Mouse (Mus musculus): Measurements from ENCODE around the gene Kdsr. TPM values are rescaled to one million over a fixed set of nuclear protein-coding genes. Genes with fewer than 3 reads are reported as not detected.

Gene Kdsr
- polyA plus RNA-seq, 1 experiment from 2014 or later = 18.3 TPM

DNA sequence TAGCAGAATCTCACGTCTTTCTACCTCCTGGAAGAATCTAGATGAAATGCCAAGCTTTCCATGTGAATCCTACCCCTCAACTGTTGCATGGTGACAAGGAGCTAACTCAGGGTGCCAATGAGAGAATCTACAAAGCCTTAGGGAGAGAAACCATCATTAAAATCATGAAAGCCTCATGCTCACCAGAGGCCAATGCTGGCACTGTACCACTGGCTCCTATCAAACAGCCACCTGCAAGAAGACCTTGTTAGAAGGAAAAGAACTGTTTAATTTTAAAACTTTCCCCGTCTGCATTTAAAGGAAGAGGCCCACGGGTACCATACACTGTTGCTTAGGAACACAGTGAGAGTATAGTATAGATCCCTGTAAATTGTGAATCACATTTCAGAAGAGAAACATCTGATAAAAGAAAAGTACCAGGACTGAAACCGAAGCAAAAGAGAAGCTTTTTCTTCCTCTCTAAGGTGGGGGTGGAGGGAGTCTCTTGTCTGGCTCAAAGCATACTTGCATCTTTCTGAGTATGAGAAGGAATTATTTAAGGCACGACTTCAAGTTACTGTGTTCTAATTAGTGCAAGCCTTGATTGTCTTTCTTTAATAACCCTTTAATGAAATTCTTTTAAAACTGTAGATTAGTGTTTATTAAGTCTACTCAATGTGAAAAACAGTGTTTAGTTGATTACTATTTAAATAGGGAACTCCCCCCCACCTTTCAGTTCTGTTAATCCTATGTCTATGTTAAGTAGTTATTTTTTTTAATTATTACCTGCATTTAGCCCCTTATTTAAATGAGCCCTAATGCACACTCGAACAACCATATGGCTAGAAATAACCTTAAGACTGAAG is 52.3 kb downstream of the Kdsr start:
- no peaks in the 10 kb centered on the region for H3K27me3 ChIP-seq (ENCODE audit: control insufficient read depth, insufficient read depth, low read length)
- TF ChIP-seq EP300 (optimal IDR thresholded peaks at IDR 0.05) (no peak), CTCF (IDR thresholded peaks at IDR 0.05; ENCODE audit: low read depth) (no peak)
- H3K36me3 ChIP-seq (ENCODE audit: control insufficient read depth, insufficient read depth, low read length) = no peaks in the 10 kb centered on the region
- H3K9me3 ChIP-seq (ENCODE audit: control insufficient read depth, low read length) = no peaks in the 10 kb centered on the region
- DNase-seq (ENCODE audit: low spot score) (no peak), ATAC-seq (ENCODE audit: low FRiP score, low TSS enrichment) (no peak)
- H3K4me1 ChIP-seq (replicated peaks; ENCODE audit: control insufficient read depth, insufficient read depth) = peaks cover 5% of the 10 kb centered on the region; the same call in 1 of the 2 replicates
- no peak overlapping the region for H3K4me3 ChIP-seq (ENCODE audit: low read depth, low read length)
- H3K4me2 ChIP-seq (replicated peaks; ENCODE audit: low read depth) = no peak overlapping the region
- no peak overlapping the region for H3K27ac ChIP-seq (replicated peaks)
- 70% methylated on average over 6 of the region's 6 CpGs for WGBS
- no peak overlapping the region for H3K9ac ChIP-seq (ENCODE audit: low read length)

DNA sequence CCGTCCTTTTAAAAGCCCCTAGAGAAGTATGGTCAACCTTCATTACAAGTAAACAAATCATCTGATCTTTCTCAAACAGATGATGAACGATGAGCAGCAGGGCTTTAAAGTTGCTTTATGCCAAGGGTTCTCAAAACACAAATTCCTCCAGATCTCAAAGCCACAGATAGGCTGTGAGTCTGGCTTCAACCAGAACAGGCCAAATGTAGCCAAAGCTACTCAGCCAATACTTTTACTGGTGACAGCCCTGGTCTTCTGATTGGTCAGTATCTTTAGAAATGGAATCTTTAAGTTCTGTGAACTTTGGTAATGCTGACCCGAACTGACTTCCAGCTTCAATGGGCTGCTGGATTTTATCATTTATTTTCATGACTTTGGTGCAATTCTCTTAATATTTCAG is 56.3 kb downstream of the Kdsr start:
- H3K9ac ChIP-seq (ENCODE audit: low read length) = no peak overlapping the region
- 40% methylated on average over 3 of the region's 3 CpGs for WGBS
- H3K36me3 ChIP-seq (ENCODE audit: control insufficient read depth, insufficient read depth, low read length) = no peaks in the 10 kb centered on the region
- H3K9me3 ChIP-seq (ENCODE audit: control insufficient read depth, low read length) = no peaks in the 10 kb centered on the region
- ATAC-seq (ENCODE audit: low FRiP score, low TSS enrichment) = no peak
- no peak overlapping the region for H3K27ac ChIP-seq (replicated peaks)
- no peak overlapping the region for H3K4me2 ChIP-seq (replicated peaks; ENCODE audit: low read depth)
- no peaks in the 10 kb centered on the region for H3K27me3 ChIP-seq (ENCODE audit: control insufficient read depth, insufficient read depth, low read length)
- H3K4me3 ChIP-seq (ENCODE audit: low read depth, low read length) = no peak overlapping the region
- TF ChIP-seq CTCF (IDR thresholded peaks at IDR 0.05; ENCODE audit: low read depth) = no peak
- TF ChIP-seq EP300 (optimal IDR thresholded peaks at IDR 0.05) = no peak
- no peaks in the 10 kb centered on the region for H3K4me1 ChIP-seq (replicated peaks; ENCODE audit: control insufficient read depth, insufficient read depth)
- DNase-seq (ENCODE audit: low spot score) = no peak

DNA sequence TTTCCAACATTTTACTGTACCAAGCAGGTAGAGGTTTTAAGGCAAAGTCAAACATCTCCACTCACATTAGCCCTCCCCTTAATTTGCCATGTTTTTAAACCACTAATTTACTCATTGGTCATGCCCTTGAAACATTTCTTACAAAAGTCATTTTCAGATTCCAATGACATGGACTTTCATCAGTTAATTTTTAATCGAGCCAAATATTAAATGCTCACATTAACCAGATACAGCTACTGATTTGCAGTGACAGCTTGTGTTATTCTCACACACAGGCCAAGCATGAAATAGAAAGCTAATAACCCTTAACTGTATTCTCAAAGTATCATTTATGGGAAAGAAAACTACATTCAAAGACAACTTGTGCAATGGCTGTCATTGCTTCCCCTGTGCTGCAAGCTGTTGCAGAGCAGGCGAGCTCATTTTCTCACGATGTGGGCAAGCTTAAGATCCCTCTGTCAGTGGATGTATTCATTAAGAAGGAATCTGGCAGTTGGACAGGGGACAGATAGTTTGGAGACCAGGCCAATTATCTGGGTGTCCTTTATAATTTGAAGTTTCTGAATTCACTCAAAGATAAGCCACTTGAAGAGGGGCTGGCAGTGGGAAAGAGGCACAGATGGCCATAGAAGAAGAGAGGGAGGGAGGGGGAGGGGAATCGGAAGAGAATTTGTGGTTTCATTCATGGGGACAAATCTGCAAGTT is 56.9 kb downstream of the Kdsr start:
- Histone ChIP-seq H3K4me1 (replicated peaks; ENCODE audit: control insufficient read depth, insufficient read depth) (no peaks in the 10 kb centered on the region), H3K27me3 (ENCODE audit: control insufficient read depth, insufficient read depth, low read length) (no peaks in the 10 kb centered on the region), H3K9ac (ENCODE audit: low read length) (no peak overlapping the region), H3K27ac (replicated peaks) (no peak overlapping the region), H3K9me3 (ENCODE audit: control insufficient read depth, low read length) (no peaks in the 10 kb centered on the region), H3K4me3 (ENCODE audit: low read depth, low read length) (no peak overlapping the region), H3K36me3 (ENCODE audit: control insufficient read depth, insufficient read depth, low read length) (no peaks in the 10 kb centered on the region), H3K4me2 (replicated peaks; ENCODE audit: low read depth) (no peak overlapping the region)
- TF ChIP-seq EP300 (optimal IDR thresholded peaks at IDR 0.05) (no peak), CTCF (IDR thresholded peaks at IDR 0.05; ENCODE audit: low read depth) (no peak)
- DNase-seq (ENCODE audit: low spot score) = no peak
- no peak for ATAC-seq (ENCODE audit: low FRiP score, low TSS enrichment)
- 46% methylated on average over 4 of the region's 4 CpGs for WGBS

DNA sequence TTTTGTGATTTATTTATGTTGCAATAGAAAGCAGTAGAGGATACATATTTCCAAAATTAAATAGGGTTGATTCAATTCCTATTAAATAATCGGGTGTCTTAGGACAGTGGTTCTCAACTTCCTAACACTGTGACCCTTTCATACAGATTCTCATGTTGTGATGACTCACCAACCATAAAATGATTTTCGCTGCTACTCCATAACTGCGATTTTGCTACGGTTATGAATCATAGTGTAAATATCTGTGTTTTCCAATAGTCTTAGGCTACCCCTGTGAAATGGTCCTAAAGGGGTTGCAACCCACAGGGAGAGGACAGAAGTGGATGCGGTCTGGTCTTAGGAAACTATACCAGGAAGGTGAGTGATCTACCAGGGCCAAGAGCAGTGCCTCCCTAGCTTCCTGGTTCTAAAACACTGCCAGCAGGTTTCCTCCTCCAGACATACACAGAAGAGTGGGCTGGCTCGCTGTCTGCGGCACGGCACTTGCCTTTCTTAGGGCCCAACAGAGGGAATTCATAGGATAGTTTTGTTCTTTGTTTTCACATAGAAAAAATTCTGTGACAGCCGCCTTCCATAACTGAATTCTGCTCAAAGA is 58.9 kb downstream of the Kdsr start:
- Histone ChIP-seq H3K4me1 (replicated peaks; ENCODE audit: control insufficient read depth, insufficient read depth) (no peaks in the 10 kb centered on the region), H3K4me2 (replicated peaks; ENCODE audit: low read depth) (no peak overlapping the region)
- no peak for ATAC-seq (ENCODE audit: low FRiP score, low TSS enrichment)

DNA sequence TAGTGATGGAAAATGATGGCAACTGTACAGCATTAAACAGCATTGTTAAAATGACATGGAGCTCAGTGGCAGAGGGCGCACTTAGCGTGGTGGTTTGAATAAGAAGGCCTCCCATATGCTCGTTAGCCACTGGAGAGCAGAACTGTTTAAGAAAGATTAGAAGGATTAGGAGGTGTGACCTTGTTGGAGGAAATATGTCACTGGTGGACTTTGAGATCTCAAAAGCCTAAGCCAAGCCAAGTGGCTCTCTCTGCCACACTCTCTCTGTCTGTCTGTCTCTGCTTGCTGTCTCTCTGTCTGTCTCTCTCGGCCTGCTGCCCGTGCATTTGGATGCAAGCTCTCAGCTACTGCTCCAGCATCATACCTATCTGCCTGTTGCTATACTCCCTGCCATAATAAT is 63.1 kb downstream of the Kdsr start:
- no peaks in the 10 kb centered on the region for H3K9me3 ChIP-seq (ENCODE audit: control insufficient read depth, low read length)
- no peak overlapping the region for H3K4me2 ChIP-seq (replicated peaks; ENCODE audit: low read depth)
- TF ChIP-seq CTCF (IDR thresholded peaks at IDR 0.05; ENCODE audit: low read depth) (no peak), EP300 (optimal IDR thresholded peaks at IDR 0.05) (no peak)
- no peak overlapping the region for H3K9ac ChIP-seq (ENCODE audit: low read length)
- DNase-seq (ENCODE audit: low spot score) = no peak
- H3K27me3 ChIP-seq (ENCODE audit: control insufficient read depth, insufficient read depth, low read length) = no peaks in the 10 kb centered on the region
- no peaks in the 10 kb centered on the region for H3K4me1 ChIP-seq (replicated peaks; ENCODE audit: control insufficient read depth, insufficient read depth)
- ATAC-seq (ENCODE audit: low FRiP score, low TSS enrichment) = no peak
- 85% methylated on average over 5 of the region's 5 CpGs for WGBS
- no peaks in the 10 kb centered on the region for H3K36me3 ChIP-seq (ENCODE audit: control insufficient read depth, insufficient read depth, low read length)
- no peak overlapping the region for H3K27ac ChIP-seq (replicated peaks)
- no peak overlapping the region for H3K4me3 ChIP-seq (ENCODE audit: low read depth, low read length)

More for the DNA sequence above, 58.9 kb downstream of the Kdsr start:
- WGBS = 79% methylated on average over 9 of the region's 9 CpGs
- TF ChIP-seq EP300 (optimal IDR thresholded peaks at IDR 0.05) (no peak), CTCF (IDR thresholded peaks at IDR 0.05; ENCODE audit: low read depth) (no peak)
- Histone ChIP-seq H3K4me3 (ENCODE audit: low read depth, low read length) (no peak overlapping the region), H3K27ac (replicated peaks) (no peak overlapping the region), H3K9ac (ENCODE audit: low read length) (no peak overlapping the region), H3K27me3 (ENCODE audit: control insufficient read depth, insufficient read depth, low read length) (no peaks in the 10 kb centered on the region), H3K36me3 (ENCODE audit: control insufficient read depth, insufficient read depth, low read length) (no peaks in the 10 kb centered on the region), H3K9me3 (ENCODE audit: control insufficient read depth, low read length) (no peaks in the 10 kb centered on the region)
- no peak for DNase-seq (ENCODE audit: low spot score)

All from stomach, postnatal 0 days (tissue).